Mouse (Mus musculus): Measurements from ENCODE around the gene Rbmxl1. TPM values are rescaled to one million over a fixed set of nuclear protein-coding genes. Genes with fewer than 3 reads are reported as not detected.

The Rbmxl1 gene
- polyA plus RNA-seq, 1 experiment = 36.4 TPM

- peaks cover 5% of the 10 kb centered on the region for H3K36me3 ChIP-seq (ENCODE audit: control insufficient read depth, insufficient read depth)
- TF ChIP-seq CEBPB (IDR thresholded peaks at IDR 0.05; ENCODE audit: insufficient read depth, poor library complexity, severe bottlenecking) (no peak), REST (IDR thresholded peaks at IDR 0.05; ENCODE audit: insufficient read depth, insufficient read length) (no peak), MYOG (IDR thresholded peaks at IDR 0.05; ENCODE audit: control insufficient read depth in 1 of 3, insufficient read depth in 1 of 3, insufficient read length in 2 of 3, low read depth in 2 of 3) (no peak), USF1 (IDR thresholded peaks at IDR 0.05; ENCODE audit: low read depth) (no peak), POLR2AphosphoS2 (IDR thresholded peaks at IDR 0.05; ENCODE audit: insufficient read length, low read depth) (no peak), TCF12 (IDR thresholded peaks at IDR 0.05; ENCODE audit: insufficient read depth, poor library complexity, severe bottlenecking) (no peak), POLR2A (IDR thresholded peaks at IDR 0.05; ENCODE audit: insufficient read length, low read depth) (no peak), SRF (IDR thresholded peaks at IDR 0.05; ENCODE audit: control insufficient read depth, insufficient read length, low read depth) (no peak), MAX (IDR thresholded peaks at IDR 0.05; ENCODE audit: low read depth) (no peak), MYOD1 (IDR thresholded peaks at IDR 0.05; ENCODE audit: control insufficient read depth in 1 of 3, insufficient read length in 2 of 3, low read depth in 2 of 3) (no peak), TCF3 (IDR thresholded peaks at IDR 0.05; ENCODE audit: insufficient read length, low read depth) (no peak), E2F4 (IDR thresholded peaks at IDR 0.05; ENCODE audit: insufficient read depth) (no peak)
- no peaks in the 10 kb centered on the region for H3K79me2 ChIP-seq (ENCODE audit: control insufficient read depth, insufficient read depth)
- no peak overlapping the region for H3K4me3 ChIP-seq
- no peaks in the 10 kb centered on the region for H3K27me3 ChIP-seq (ENCODE audit: control insufficient read depth, insufficient read depth, insufficient read length)
- no peak overlapping the region for H3K4me2 ChIP-seq (ENCODE audit: low read depth)
- no peak overlapping the region for H3ac ChIP-seq (ENCODE audit: control insufficient read depth, insufficient read length)
Observed at GRCm38 (mm10) chr8:78536716-78537115, 28.0 kb upstream of the Rbmxl1 start.

GRCm38 (mm10) chr8:78533981-78534380 lies 25.3 kb upstream of the Rbmxl1 start:
- Histone ChIP-seq H3ac (ENCODE audit: control insufficient read depth, insufficient read length) (no peak overlapping the region), H3K27me3 (ENCODE audit: control insufficient read depth, insufficient read depth, insufficient read length) (no peaks in the 10 kb centered on the region), H3K4me2 (ENCODE audit: low read depth) (no peak overlapping the region), H3K79me2 (ENCODE audit: control insufficient read depth, insufficient read depth) (no peaks in the 10 kb centered on the region), H3K36me3 (ENCODE audit: control insufficient read depth, insufficient read depth) (peaks cover 16% of the 10 kb centered on the region), H3K4me3 (no peak overlapping the region)
- TF ChIP-seq POLR2A (IDR thresholded peaks at IDR 0.05; ENCODE audit: insufficient read length, low read depth) (no peak), TCF12 (IDR thresholded peaks at IDR 0.05; ENCODE audit: insufficient read depth, poor library complexity, severe bottlenecking) (no peak), MYOG (IDR thresholded peaks at IDR 0.05; ENCODE audit: control insufficient read depth in 1 of 3, insufficient read depth in 1 of 3, insufficient read length in 2 of 3, low read depth in 2 of 3) (no peak), TCF3 (IDR thresholded peaks at IDR 0.05; ENCODE audit: insufficient read length, low read depth) (no peak), E2F4 (IDR thresholded peaks at IDR 0.05; ENCODE audit: insufficient read depth) (no peak), REST (IDR thresholded peaks at IDR 0.05; ENCODE audit: insufficient read depth, insufficient read length) (no peak), CEBPB (IDR thresholded peaks at IDR 0.05; ENCODE audit: insufficient read depth, poor library complexity, severe bottlenecking) (no peak), SRF (IDR thresholded peaks at IDR 0.05; ENCODE audit: control insufficient read depth, insufficient read length, low read depth) (no peak), MAX (IDR thresholded peaks at IDR 0.05; ENCODE audit: low read depth) (no peak), USF1 (IDR thresholded peaks at IDR 0.05; ENCODE audit: low read depth) (no peak), MYOD1 (IDR thresholded peaks at IDR 0.05; ENCODE audit: control insufficient read depth in 1 of 3, insufficient read length in 2 of 3, low read depth in 2 of 3) (no peak), POLR2AphosphoS2 (IDR thresholded peaks at IDR 0.05; ENCODE audit: insufficient read length, low read depth) (no peak)

GRCm38 (mm10) chr8:78515132-78515531 lies 6.4 kb upstream of the Rbmxl1 start:
- Histone ChIP-seq H3K36me3 (ENCODE audit: control insufficient read depth, insufficient read depth) (no peaks in the 10 kb centered on the region), H3ac (ENCODE audit: control insufficient read depth, insufficient read length) (no peak overlapping the region), H3K4me2 (ENCODE audit: low read depth) (peak overlapping the region; percentile 18)

GRCm38 (mm10) chr8:78514706-78515105 lies 6.0 kb upstream of the Rbmxl1 start:
- Histone ChIP-seq H3K36me3 (ENCODE audit: control insufficient read depth, insufficient read depth) (no peaks in the 10 kb centered on the region), H3K4me2 (ENCODE audit: low read depth) (peak overlapping the region; percentile 18), H3K27me3 (ENCODE audit: control insufficient read depth, insufficient read depth, insufficient read length) (no peaks in the 10 kb centered on the region), H3K79me2 (ENCODE audit: control insufficient read depth, insufficient read depth) (peaks cover 14% of the 10 kb centered on the region), H3ac (ENCODE audit: control insufficient read depth, insufficient read length) (no peak overlapping the region), H3K4me3 (no peak overlapping the region)
- no peak for TF ChIP-seq MAX (IDR thresholded peaks at IDR 0.05; ENCODE audit: low read depth)
- TF ChIP-seq TCF3 (IDR thresholded peaks at IDR 0.05; ENCODE audit: insufficient read length, low read depth) = no peak
- no peak for TF ChIP-seq MYOD1 (IDR thresholded peaks at IDR 0.05; ENCODE audit: control insufficient read depth in 1 of 3, insufficient read length in 2 of 3, low read depth in 2 of 3)

More at GRCm38 (mm10) chr8:78515132-78515531, 6.4 kb upstream of the Rbmxl1 start:
- no peak overlapping the region for H3K4me3 ChIP-seq
- peaks cover 11% of the 10 kb centered on the region for H3K79me2 ChIP-seq (ENCODE audit: control insufficient read depth, insufficient read depth)
- no peaks in the 10 kb centered on the region for H3K27me3 ChIP-seq (ENCODE audit: control insufficient read depth, insufficient read depth, insufficient read length)
- TF ChIP-seq POLR2AphosphoS2 (IDR thresholded peaks at IDR 0.05; ENCODE audit: insufficient read length, low read depth) (no peak), MYOD1 (IDR thresholded peaks at IDR 0.05; ENCODE audit: control insufficient read depth in 1 of 3, insufficient read length in 2 of 3, low read depth in 2 of 3) (no peak), MAX (IDR thresholded peaks at IDR 0.05; ENCODE audit: low read depth) (no peak)

GRCm38 (mm10) chr8:78513106-78513505 lies 4.4 kb upstream of the Rbmxl1 start:
- Histone ChIP-seq H3K4me3 (no peak overlapping the region), H3K27me3 (ENCODE audit: control insufficient read depth, insufficient read depth, insufficient read length) (no peaks in the 10 kb centered on the region), H3K36me3 (ENCODE audit: control insufficient read depth, insufficient read depth) (no peaks in the 10 kb centered on the region), H3ac (ENCODE audit: control insufficient read depth, insufficient read length) (no peak overlapping the region), H3K4me2 (ENCODE audit: low read depth) (no peak overlapping the region), H3K79me2 (ENCODE audit: control insufficient read depth, insufficient read depth) (peaks cover 19% of the 10 kb centered on the region)
- TF ChIP-seq TCF12 (IDR thresholded peaks at IDR 0.05; ENCODE audit: insufficient read depth, poor library complexity, severe bottlenecking) (no peak), E2F4 (IDR thresholded peaks at IDR 0.05; ENCODE audit: insufficient read depth) (no peak), REST (IDR thresholded peaks at IDR 0.05; ENCODE audit: insufficient read depth, insufficient read length) (no peak), MAX (IDR thresholded peaks at IDR 0.05; ENCODE audit: low read depth) (no peak), SRF (IDR thresholded peaks at IDR 0.05; ENCODE audit: control insufficient read depth, insufficient read length, low read depth) (no peak), MYOD1 (IDR thresholded peaks at IDR 0.05; ENCODE audit: control insufficient read depth in 1 of 3, insufficient read length in 2 of 3, low read depth in 2 of 3) (no peak), MYOG (IDR thresholded peaks at IDR 0.05; ENCODE audit: control insufficient read depth in 1 of 3, insufficient read depth in 1 of 3, insufficient read length in 2 of 3, low read depth in 2 of 3) (no peak), TCF3 (IDR thresholded peaks at IDR 0.05; ENCODE audit: insufficient read length, low read depth) (no peak), CEBPB (IDR thresholded peaks at IDR 0.05; ENCODE audit: insufficient read depth, poor library complexity, severe bottlenecking) (no peak), POLR2A (IDR thresholded peaks at IDR 0.05; ENCODE audit: insufficient read length, low read depth) (no peak), POLR2AphosphoS2 (IDR thresholded peaks at IDR 0.05; ENCODE audit: insufficient read length, low read depth) (no peak)

All from myocyte (in vitro differentiated cells).